Mouse (Mus musculus) heart, adult 18-20 months (tissue): Measurements from ENCODE around the gene Atp6v0c. TPM values are rescaled to one million over a fixed set of nuclear protein-coding genes. Genes with fewer than 3 reads are reported as not detected.
"Not testable (repeated sequence)": the region's sequence is repeated elsewhere in the genome, so short reads cannot be mapped to it uniquely, and the experiment has no call there.

Source experiments
- DNase-seq, 2 experiments: peaks; one replicate each; pipeline ENCODE4 v3.0.0; 2021 to 2022; ENCODE audit warnings: mixed read lengths in 1 of 2
- total RNA-seq, 2 experiments: library from RNA; stranded (reverse); gene quantifications; 2 replicates each; pipeline ENCODE4 v1.2.3; 2021

Atp6v0c gene
- total RNA-seq, 2 experiments from 2014 or later: 241 to 255 TPM

DNA sequence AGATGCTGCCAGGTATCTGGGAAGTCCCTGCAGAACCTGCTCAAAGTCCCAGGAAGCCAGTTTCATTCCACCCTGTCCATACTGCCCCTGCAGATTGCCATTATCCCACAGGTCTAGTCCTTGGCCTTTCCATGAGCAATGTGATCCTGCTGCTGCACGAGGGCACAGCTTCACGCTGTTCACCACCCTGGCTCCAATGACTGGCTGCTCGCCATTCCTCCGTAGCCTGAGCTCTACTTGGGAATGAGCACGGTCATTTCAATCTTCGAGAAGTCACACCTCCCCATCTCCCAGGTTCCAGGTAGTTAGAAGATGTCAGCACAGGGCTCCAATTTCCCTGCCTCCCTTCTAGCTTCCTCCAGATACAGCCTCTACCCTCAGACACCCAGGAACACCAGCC lies 12.4 kb downstream of the Atp6v0c start:
- no peak for DNase-seq

DNA sequence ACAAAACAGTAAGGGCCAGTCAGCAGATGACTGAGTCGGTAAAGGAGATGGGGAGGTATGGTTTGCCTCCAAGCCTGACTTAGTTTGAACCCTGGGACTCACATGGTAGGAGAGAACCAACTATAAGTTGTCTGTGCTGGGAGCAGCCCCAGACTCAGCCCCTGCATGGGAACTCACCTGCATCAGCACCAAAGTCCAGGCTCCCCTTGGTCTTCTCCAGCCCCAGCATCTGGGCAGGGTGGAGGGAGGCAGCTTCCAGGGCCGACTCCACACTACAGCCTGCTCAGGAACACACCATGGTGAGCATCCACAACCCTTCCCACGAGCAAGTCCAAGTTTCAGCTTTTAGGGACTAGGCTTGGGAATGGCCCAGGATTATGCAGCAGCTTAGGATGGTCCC lies 13.1 kb downstream of the Atp6v0c start:
- DNase-seq: no peak

DNA sequence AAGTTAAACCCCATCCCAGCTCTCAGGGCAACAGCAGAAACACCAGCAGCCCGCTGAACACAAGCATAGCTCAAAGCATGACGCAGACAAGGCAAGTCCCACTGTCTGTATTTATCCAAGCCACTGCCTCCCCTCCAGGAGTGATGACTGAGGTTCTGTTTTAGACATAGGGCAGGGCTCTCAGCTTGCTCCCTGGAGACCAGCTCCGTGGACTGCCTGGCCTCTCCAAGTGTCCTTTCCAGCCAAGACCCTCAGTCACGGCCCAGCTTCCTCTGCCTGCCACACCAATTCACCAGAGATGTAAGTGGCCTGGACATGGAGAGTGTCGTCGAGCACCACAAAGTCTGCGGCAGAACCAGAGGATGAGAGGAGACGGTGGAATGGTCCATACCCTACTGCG lies 13.8 kb downstream of the Atp6v0c start:
- no peak for DNase-seq

DNA sequence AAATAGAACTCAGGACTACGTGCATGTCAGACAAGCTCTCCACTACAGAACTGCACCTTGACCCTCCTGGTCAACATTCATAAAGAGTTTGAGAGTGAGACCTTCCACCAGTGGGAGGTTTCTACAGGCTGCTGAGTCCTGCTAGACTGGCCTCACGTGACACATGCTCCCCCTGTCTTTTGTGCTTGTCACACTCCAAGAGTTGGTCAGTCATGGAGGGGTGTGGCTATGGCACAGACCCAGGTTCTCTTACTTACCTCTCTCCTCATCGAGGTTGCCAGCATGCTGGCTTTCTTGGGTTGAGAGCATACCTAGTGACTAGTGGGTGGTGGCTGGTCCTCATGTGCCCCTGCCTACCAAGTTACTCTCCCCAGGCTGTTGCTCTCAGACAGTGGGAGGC lies 15.0 kb downstream of the Atp6v0c start:
- no peak for DNase-seq

DNA sequence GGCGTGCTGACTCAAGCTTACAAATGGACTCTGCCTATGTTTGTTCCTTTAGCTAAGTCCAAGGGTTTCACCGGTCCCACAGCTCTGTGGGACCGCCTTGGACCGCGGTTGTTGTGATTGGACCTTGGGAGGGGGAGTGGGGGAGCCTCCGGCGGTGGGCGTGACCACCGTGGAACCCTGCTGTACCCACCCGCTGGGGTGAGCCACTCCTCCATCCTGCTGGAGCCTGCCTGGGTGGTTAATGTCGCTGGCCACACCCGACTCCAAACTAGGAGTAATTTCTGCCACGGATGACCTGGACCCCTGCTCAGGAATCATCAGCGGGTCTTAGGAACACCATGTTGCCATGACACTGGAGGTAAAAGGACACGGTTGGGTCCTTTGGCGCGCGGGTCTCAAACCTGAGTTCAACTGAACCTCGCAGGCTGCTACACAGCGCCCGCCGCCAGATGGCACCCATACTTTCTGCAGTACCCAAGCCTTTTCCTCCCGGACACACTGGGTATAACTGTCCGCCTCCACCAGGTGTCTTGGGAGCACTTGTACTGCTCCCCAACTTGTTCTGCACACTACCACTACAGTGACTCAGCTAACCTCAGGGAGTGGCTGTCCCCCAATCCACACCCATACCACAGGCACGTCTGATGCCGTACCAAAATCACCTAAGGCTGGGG lies 17.5 kb downstream of the Atp6v0c start:
- peak; percentile 79 to 85 for DNase-seq

DNA sequence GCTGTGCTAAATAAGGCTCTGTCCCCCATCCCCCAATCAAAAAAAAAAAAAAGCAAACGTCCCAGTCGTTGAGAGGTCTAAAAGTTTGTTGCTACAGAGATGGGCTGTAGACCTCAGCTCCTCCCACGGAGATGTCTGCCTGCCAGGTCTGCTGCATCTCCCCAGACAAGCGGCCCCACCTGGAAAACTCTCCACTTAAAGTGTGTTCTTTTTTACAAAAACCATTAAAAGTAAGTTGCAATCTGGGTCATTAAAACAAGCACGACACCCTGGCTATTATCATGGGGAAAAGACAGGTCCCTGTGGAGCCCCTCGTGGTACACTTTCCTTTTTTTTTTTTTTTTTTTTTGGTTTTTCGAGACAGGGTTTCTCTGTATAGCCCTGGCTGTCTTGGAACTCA lies 18.1 kb downstream of the Atp6v0c start:
- no peak for DNase-seq

DNA sequence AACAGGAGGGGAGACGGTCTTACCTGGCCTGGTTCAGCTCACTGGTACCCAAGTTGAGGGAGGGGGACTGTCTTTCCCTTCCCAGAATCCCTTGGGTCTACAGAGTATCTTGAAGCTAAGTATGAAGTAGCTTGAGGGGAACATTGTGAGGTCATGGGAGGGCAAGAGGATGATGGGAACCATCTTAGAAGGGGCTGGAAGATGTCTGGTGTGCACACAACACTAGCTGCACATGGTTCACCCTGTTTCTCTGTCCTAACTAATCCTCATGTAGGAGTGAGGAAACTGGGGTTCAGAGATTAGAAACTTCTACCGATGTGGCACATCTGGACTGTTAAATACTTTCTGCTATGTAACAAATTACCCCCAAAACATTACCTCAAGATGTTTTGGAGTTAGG lies 18.7 kb downstream of the Atp6v0c start, which contains the start of gene Pdpk1:
TSS of gene Pdpk1 (minus strand) at position 101 of the 400 bp plus-strand sequence.
- no peak for DNase-seq

DNA sequence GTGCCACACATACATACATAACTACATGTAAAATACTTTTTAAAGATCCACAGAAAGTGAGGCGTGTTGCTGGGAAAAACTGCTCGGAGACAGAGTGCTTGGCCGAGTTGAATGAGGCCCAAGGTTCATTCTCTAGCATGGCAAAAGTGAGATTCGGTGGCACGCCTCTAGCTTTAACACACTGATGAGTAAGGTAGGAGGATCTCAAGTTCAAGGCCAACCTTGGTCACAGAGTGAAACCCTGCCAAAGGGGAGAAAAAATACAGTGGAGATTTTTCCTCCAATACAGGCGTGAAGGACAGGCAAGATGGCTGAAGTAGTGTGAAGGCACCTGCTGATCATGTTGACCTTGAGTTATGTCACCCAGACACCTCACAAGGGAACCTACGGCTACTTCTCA lies 20.1 kb downstream of the Atp6v0c start:
- no peak for DNase-seq

DNA sequence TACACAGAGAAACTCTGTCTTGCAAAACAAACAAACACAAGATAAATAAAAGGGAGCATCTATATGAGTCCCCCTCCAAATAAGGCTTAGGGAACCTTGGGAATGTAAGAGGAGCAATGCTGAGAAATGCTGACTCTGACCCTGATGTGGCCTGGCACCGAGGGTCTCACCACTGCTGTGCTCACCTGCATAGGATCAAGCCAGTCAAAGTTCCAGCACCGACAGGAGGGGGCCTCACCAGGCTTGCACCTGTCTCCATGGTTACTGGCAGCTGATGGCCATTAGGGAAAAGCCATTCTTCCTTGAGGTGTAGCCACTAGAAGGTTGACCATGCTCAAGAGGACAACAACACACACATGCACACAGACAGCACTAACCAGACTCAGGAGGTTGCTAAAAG lies 26.6 kb downstream of the Atp6v0c start:
- DNase-seq: no peak

DNA sequence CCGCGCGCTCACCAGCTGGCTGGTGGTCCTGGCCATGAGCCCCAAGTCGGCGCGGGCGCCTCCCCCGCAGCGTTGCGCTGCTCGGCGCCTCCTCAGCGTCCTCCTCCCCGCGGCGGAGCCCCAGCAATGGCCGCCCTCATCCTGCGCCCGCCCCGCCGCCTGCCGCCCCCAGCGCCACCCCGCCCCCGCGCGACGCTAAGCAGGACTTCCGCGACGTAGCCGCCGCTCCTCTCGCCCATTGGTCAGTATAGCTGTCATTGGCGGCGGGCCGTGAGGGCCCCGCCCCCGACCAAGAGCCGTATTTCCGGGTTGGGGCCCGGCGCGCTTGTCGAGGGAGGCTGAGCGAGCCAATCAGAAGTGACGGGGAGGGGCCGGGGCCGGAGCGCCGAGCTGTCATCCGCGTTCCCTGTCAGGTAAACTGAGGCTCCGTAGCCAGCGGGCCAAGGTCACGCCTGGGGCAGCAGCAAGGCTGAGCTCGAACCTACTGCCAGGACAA lies 28.0 kb downstream of the Atp6v0c start:
- peak; percentile 97 to 99 for DNase-seq

DNA sequence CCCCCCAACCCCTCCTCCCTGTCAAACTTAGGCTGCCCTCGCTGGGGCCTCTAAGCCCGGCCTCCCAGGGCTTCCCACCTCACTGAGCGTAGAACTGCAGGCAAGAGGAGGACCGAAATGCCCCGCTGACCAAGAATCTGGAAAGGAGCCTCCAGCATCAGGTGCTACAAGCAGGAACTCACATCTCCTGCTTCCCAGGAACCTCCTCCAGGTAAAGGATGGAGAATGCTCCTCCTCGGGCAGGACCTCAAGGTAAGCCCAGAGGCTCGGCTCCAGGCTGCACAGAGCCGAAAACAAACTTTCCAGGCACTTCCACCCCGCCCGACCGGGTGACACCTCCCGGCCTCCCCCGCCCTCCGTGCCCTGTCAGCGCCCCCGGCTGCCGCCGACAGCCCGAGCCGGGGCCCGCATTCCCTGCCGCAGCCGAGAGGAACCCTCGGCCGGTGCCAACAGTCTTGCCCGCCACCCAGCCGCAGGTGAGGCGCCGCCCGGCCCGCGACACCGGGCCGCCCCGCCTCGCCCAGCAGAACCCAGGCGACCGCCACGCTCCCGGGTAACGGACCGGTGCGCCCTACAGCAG lies 28.6 kb downstream of the Atp6v0c start:
- DNase-seq: no peak

DNA sequence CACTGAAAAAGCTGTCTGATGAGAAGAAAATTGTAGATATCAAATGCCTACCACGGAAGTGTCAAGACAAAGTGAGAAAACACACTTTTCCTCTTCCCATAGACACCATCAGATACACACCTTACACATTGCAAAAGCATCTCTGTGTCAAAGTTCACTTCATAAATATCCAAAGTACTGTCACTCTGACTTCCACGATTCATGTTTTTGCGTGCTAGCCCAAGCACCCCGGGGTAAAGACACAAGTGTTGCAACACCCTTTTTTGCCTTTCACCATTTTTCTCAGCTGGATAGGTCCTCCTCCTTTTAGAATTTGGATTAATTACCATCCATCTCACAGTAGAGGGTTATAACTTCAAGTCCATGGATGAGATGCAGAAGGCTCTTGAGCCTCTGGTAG lies 29.5 kb downstream of the Atp6v0c start:
- no peak for DNase-seq

DNA sequence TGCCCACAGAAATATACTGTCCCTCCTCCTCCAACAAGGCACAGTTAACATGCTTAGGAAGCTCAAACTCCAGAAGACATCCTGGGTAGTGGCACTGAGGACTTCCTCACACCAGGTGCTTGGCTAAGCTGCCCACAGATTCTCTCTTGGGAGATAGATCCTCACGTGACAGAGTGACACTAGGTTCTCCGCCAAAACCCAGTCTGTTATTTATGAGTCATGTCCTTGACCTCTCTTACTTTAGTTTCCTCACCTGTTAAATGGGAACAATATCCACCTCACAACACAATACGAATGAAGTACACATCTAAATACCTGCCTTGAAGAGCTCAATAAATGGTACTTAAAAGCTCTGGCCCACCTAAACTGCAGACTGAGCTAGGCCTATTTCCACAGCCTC lies 30.2 kb downstream of the Atp6v0c start:
- no peak for DNase-seq

DNA sequence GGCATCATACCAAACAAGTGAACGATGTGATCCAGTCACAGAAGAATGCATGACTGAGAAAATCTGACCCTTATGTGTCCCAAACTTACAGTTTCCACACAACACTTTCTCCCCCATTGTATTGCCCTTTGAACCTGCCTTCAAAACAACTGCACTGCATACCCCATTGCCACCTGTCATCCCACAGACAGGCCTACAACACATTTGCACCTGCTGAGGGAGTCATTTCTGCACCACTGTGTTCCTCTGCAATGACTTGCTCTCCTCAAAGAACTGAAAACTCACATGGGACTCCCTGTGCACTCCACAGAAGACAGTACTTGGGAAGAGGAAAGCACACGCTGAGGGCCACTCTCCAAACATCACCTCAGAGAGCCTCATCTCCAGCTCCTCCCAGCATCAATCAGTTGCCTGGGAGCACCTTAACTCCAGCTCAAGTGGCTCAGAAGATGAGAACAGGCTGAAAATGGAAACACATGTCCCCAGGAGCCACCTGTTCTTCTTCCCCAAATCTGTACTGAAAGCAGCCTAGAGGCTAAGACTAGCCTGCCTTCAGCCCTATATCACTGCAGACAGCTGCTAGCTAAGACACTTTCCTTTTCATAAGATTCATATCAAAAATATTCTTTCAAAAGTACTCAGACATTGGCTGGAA lies 32.1 kb downstream of the Atp6v0c start:
- no peak for DNase-seq

DNA sequence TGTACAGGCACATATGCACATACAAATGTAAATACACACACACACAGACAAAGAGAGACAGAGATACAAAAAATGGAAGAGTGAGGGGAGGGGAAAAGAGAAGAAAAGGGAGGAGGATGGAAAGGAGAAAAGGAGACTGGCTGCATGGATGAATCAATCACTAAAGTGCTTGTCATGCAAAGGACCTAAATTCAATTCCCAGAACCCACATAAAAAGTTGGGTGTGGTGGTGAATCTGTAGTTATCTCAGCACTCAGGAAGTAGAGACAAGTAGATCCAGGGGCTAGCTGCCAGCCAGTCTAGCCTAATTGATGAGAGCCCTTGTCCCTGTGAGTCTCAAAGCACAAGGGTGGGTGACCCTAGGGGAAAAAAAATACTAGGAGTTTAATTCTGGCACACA lies 35.4 kb downstream of the Atp6v0c start:
- no peak for DNase-seq

DNA sequence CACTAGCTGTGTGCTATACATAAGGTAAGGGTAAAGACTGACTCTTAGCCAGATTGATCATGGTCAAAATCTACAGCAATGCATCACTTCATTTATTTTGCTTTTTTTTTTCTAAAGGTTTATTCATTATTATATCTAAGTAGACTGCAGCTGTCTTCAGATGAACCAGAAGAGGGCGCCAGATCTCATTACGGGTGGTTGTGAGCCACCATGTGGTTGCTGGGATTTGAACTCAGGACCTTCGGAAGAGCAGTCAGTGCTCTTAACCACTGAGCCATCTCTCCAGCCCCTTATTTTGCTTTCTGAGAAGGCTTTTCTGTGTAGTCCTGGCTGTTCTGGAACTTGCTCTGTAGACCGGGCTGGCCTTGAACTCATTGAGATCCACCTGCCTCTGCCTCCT lies 36.6 kb downstream of the Atp6v0c start:
- not testable (repeated sequence) for DNase-seq

DNA sequence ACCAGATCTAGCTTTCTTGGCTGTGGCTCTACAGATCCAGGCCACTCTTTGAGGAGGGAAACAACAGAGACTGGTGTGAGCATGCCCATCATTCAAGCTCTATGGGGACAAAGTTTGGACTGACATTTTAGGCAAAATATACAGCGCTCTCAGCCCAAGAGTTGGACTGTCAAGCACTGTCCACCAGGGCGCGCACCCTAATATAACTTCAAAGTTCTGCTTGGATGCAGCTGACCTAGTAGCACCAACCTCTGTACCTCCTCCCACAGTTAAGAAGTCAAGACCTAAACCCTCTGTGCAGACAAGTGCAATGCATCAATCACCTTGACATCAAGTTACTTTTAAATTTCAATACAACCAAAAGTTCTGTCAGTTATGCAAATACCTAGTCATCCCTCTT lies 37.9 kb downstream of the Atp6v0c start:
- DNase-seq: no peak

DNA sequence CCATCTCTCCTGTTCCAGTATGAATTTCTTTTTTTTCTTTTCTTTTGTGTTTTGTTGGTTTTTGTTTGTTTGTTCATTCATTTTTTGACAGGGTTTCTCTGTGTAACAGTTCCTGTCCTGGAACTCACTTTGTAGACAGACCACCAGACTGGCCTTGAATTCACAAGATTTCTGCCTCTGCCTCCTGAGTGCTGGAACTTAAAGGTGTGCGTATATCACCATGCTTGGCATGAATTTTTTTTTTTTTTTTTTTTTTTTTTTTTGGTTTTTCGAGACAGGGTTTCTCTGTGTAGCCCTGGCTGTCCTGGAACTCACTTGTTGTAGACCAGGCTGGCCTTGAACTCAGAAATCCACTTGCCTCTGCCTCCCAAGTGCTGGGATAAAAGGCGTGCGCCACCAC lies 40.3 kb downstream of the Atp6v0c start:
- DNase-seq: not testable (repeated sequence)

DNA sequence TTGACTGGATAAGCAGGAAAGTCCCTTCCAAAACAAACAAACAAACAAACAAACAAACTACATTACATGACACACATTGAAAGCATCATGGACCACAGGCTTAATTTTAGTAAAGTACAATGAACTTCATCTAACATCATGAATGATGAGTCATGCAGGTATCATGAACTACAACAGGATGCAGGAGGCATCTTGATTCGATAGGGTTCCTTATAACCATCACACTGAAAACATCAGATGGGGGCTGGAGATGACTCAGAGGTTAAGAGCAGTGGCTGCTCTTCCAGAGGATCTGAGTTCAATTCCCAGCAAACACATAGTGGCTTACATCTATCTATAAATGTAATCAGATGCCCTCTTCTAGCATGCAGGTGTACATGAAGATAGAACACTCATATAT lies 41.9 kb downstream of the Atp6v0c start:
- no peak for DNase-seq

DNA sequence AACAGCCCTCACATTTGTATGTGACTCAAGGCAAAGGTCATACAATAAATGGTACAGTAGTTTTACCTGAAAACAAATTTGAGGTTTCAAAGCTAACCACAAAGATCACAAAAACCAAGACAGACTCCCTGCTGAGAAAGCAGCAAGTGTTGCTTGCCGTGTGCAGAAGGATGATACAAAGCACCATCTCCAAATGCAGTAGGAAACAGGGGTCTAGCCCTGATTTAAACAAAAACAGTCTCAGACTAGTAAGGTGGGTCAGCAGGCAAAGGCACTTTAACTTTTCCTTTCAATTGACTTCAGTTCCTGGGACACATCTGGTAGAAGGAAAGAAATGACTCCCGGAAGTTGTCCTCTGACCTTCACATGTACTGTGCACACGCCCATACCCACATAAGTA lies 42.7 kb downstream of the Atp6v0c start:
- DNase-seq: no peak

DNA sequence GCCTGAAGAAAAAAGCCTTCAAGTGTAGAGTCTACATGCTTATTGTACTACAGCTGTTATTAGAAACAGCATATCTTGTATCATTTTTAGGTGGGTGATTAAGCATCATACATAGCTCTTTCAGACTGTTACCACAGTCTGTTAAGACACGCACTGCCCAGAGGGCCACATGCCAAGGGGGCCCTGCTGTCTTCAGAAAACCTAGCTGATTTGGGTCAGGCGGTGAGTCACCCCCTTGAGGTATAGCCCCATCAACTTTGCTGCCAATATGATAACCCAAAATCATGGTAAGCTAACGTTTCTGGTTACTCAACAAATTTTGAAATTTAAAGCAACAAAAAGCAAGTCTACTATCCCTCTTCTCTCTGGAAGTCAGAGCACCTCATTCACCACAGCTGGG lies 50.1 kb downstream of the Atp6v0c start:
- no peak for DNase-seq
